Mouse (Mus musculus) heart, adult 9 months (tissue): Measurements from ENCODE around the gene Gm20721.
"Not testable (repeated sequence)": the region's sequence is repeated elsewhere in the genome, so short reads cannot be mapped to it uniquely, and the experiment has no call there.

Source experiments
- DNase-seq, 2 experiments: peaks; one replicate each; pipeline ENCODE4 v3.0.0; 2022; ENCODE audit warnings: low spot score in 2 of 2

The Gm20721 gene

GRCm38 (mm10) chr2:174346612-174346998 is at the start of gene Gm20721:
Gm20721 (minus strand) TSS chr2:174346712.
- DNase-seq, result no peak

- DNase-seq, result no peak
Measured at GRCm38 (mm10) chr2:174393383-174393782, 46.9 kb upstream of the Gm20721 start.

GRCm38 (mm10) chr2:174392554-174392953 is 46.0 kb upstream of the Gm20721 start:
- no peak for DNase-seq

GRCm38 (mm10) chr2:174391936-174392335 is 45.4 kb upstream of the Gm20721 start:
- DNase-seq, result no peak

- no peak for DNase-seq
Measured at GRCm38 (mm10) chr2:174381021-174381420, 34.5 kb upstream of the Gm20721 start.

- DNase-seq, result no peak
Measured at GRCm38 (mm10) chr2:174366571-174366970, 20.1 kb upstream of the Gm20721 start.

GRCm38 (mm10) chr2:174359656-174360055 is 13.1 kb upstream of the Gm20721 start:
- no peak for DNase-seq

GRCm38 (mm10) chr2:174358516-174358915 is 12.0 kb upstream of the Gm20721 start:
- DNase-seq, result no peak

- not testable (repeated sequence) for DNase-seq
Measured at GRCm38 (mm10) chr2:174346999-174347668, 622 bp upstream of the Gm20721 start.

- no peak for DNase-seq
Measured at GRCm38 (mm10) chr2:174344996-174345395, 1.5 kb downstream of the Gm20721 start.

GRCm38 (mm10) chr2:174344003-174344655 is 2.4 kb downstream of the Gm20721 start:
- peak; percentile 91 for DNase-seq

- no peak for DNase-seq
Measured at GRCm38 (mm10) chr2:174343566-174343965, 2.9 kb downstream of the Gm20721 start.

GRCm38 (mm10) chr2:174342793-174343400 is 3.6 kb downstream of the Gm20721 start:
- DNase-seq, result no peak

GRCm38 (mm10) chr2:174340893-174341580 is 5.5 kb downstream of the Gm20721 start:
- no peak for DNase-seq

GRCm38 (mm10) chr2:174340229-174340892 is 6.2 kb downstream of the Gm20721 start:
- DNase-seq, result no peak

GRCm38 (mm10) chr2:174339701-174340100 is 6.8 kb downstream of the Gm20721 start:
- DNase-seq, result no peak

GRCm38 (mm10) chr2:174337275-174337674 is 9.2 kb downstream of the Gm20721 start:
- no peak for DNase-seq

GRCm38 (mm10) chr2:174334415-174334814 is 12.1 kb downstream of the Gm20721 start:
- no peak for DNase-seq

- no peak for DNase-seq
Measured at GRCm38 (mm10) chr2:174333239-174333890, 13.1 kb downstream of the Gm20721 start.

GRCm38 (mm10) chr2:174331282-174332030 is 15.1 kb downstream of the Gm20721 start:
- no peak for DNase-seq
